Mouse (Mus musculus) natural killer cell, adult 2 months (primary cell): ENCODE measurements at regions not wholly inside any gene's neighbourhood (a gene's known extent, or its start where the extent isn't known, plus 50 kb on each side); places are given as distances from the start of the nearest gene placed in this dataset.
A peak's percentile ranks its signal among the peaks of the same experiment; 100 is the strongest.
"Not testable (repeated sequence)": the region's sequence is repeated elsewhere in the genome, so short reads cannot be mapped to it uniquely, and the experiment has no call there.

Experiments
- DNase-seq, 2 experiments: peaks; one replicate each; pipeline ENCODE4 v3.0.0; 2022; ENCODE audit warnings: low spot score in 2 of 2

- DNase-seq, result not testable (repeated sequence)
Measured at GRCm38 (mm10) chr13:97396286-97396685, 155.4 kb downstream of the Enc1 start.

GRCm38 (mm10) chr13:97394756-97395454, 154.0 kb downstream of the Enc1 start:
- DNase-seq, result no peak

- DNase-seq, result no peak
Measured at GRCm38 (mm10) chr13:97394071-97394470, 153.2 kb downstream of the Enc1 start.

GRCm38 (mm10) chr13:97393456-97393855, 152.6 kb downstream of the Enc1 start:
- no peak for DNase-seq

GRCm38 (mm10) chr13:97390449-97390930, 149.6 kb downstream of the Enc1 start:
- no peak for DNase-seq

- DNase-seq, result no peak
Measured at GRCm38 (mm10) chr13:97388851-97389479, 148.1 kb downstream of the Enc1 start.

- peak; percentile 39 to 57 for DNase-seq
Measured at GRCm38 (mm10) chr13:97386511-97386910, 145.6 kb downstream of the Enc1 start.

GRCm38 (mm10) chr13:97385531-97385930, 144.6 kb downstream of the Enc1 start:
- peak in 1 of 2 experiments; percentile 32 for DNase-seq

GRCm38 (mm10) chr13:97384091-97384777, 143.3 kb downstream of the Enc1 start:
- DNase-seq, result no peak

- no peak for DNase-seq
Measured at GRCm38 (mm10) chr13:97383351-97383750, 142.4 kb downstream of the Enc1 start.

GRCm38 (mm10) chr13:97380366-97380765, 139.5 kb downstream of the Enc1 start:
- no peak for DNase-seq

- no peak for DNase-seq
Measured at GRCm38 (mm10) chr13:97376232-97376523, 135.3 kb downstream of the Enc1 start.

GRCm38 (mm10) chr13:97375501-97376231, 134.8 kb downstream of the Enc1 start:
- no peak for DNase-seq

- DNase-seq, result no peak
Measured at GRCm38 (mm10) chr13:97372348-97372747, 131.4 kb downstream of the Enc1 start.

- DNase-seq, result no peak
Measured at GRCm38 (mm10) chr13:97371200-97371599, 130.3 kb downstream of the Enc1 start.

- DNase-seq, result no peak
Measured at GRCm38 (mm10) chr13:97366723-97367122, 125.8 kb downstream of the Enc1 start.

- DNase-seq, result no peak
Measured at GRCm38 (mm10) chr13:97365557-97366244, 124.8 kb downstream of the Enc1 start.

GRCm38 (mm10) chr13:97365004-97365403, 124.1 kb downstream of the Enc1 start:
- DNase-seq, result no peak

- DNase-seq, result no peak
Measured at GRCm38 (mm10) chr13:97363765-97364164, 122.9 kb downstream of the Enc1 start.

GRCm38 (mm10) chr13:97363214-97363613, 122.3 kb downstream of the Enc1 start:
- DNase-seq, result no peak

- DNase-seq, result no peak
Measured at GRCm38 (mm10) chr13:97360551-97360950, 119.6 kb downstream of the Enc1 start.
